Mouse (Mus musculus): ENCODE measurements at regions not wholly inside any gene's neighbourhood (a gene's known extent, or its start where the extent isn't known, plus 50 kb on each side); places are given as distances from the start of the nearest gene placed in this dataset.
"Not testable (repeated sequence)": the region's sequence is repeated elsewhere in the genome, so short reads cannot be mapped to it uniquely, and the experiment has no call there.

GRCm38 (mm10) chrX:93888480-93888879 lies 56.5 kb upstream of the Pdk3 start:
- intact Hi-C loops (cut with DNase I), result no loop called here

- intact Hi-C loops (cut with DNase I), result no loop called here
These were observed 57.0 kb upstream of the Pdk3 start for GRCm38 (mm10) chrX:93888966-93889365.

- intact Hi-C loops (cut with DNase I), result loop anchor here (5.0 kb wide), 1 partner anchor 97 kb away; no protein-coding TSS in a partner anchor
These were observed 57.5 kb upstream of the Pdk3 start for GRCm38 (mm10) chrX:93889394-93890042.

- intact Hi-C loops (cut with DNase I), result no loop called here
These were observed 65.1 kb upstream of the Pdk3 start for GRCm38 (mm10) chrX:93896838-93897820.

- intact Hi-C loops (cut with DNase I), result no loop called here
These were observed 65.2 kb upstream of the AU015836 start for GRCm38 (mm10) chrX:93903209-93903608.

GRCm38 (mm10) chrX:93905531-93905930 lies 62.9 kb upstream of the AU015836 start:
- intact Hi-C loops (cut with DNase I), result no loop called here

GRCm38 (mm10) chrX:93911087-93911840 lies 57.2 kb upstream of the AU015836 start:
- intact Hi-C loops (cut with DNase I), result no loop called here

- intact Hi-C loops (cut with DNase I), result no loop called here
These were observed 52.9 kb upstream of the AU015836 start for GRCm38 (mm10) chrX:93915548-93915947.

GRCm38 (mm10) chrX:93917367-93917766 lies 51.1 kb upstream of the AU015836 start:
- intact Hi-C loops (cut with DNase I), result not testable (repeated sequence)
